Mouse (Mus musculus) erythroblast, embryonic 14.5 days (primary cell): ENCODE measurements around the gene Ankrd11.

Experiments used
- GATA1 ChIP-seq: IDR thresholded peaks from 2 replicates; pipeline ENCODE4 v1.6.1; 2012; ENCODE audit warnings: low read length, inconsistent platforms, mixed read lengths
- TAL1 ChIP-seq: IDR thresholded peaks from 3 replicates; pipeline ENCODE4 v1.6.1; 2012; ENCODE audit warnings: low read length, inconsistent platforms, mixed read lengths

DNA sequence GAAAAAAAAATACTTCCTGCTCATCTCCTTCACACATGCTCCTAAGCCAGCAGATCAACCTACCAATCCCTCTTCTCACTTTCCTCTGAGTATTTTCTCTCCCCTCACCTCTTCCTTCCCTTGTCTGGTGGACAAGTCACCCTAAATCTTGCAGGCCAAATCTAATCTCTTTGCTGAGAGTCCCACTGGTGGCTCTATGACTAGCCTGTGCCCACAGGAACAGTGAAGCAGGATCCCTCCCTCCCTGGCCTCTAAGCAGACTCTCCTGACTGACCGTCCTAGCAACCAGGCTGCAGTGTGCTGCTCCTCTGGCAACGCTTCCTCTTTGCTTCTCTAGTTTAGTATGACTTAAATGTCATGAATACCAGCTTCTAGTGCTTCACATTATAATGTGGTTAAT is 54.8 kb downstream of the Ankrd11 start:
- TF ChIP-seq GATA1 (no peak), TAL1 (no peak)
